Mouse (Mus musculus): ENCODE measurements at regions not wholly inside any gene's neighbourhood (a gene's known extent, or its start where the extent isn't known, plus 50 kb on each side); places are given as distances from the start of the nearest gene placed in this dataset.

GRCm38 (mm10) chr6:148598746-148599337 is 154.7 kb upstream of the Tmtc1 start:
- TF ChIP-seq CTCF (IDR thresholded peaks at IDR 0.05; ENCODE audit: low read depth, low read length) (no peak), POLR2A (IDR thresholded peaks at IDR 0.05; ENCODE audit: extremely low read depth, insufficient read depth, low read length) (no peak)

All from liver, adult 2 months (tissue).